Mouse (Mus musculus): ENCODE results near the gene Elf1. TPM values are rescaled to one million over a fixed set of nuclear protein-coding genes. Genes with fewer than 3 reads are reported as not detected.

The Elf1 gene
- polyA plus RNA-seq, 1 experiment from 2014 or later = 3.7 TPM

DNA sequence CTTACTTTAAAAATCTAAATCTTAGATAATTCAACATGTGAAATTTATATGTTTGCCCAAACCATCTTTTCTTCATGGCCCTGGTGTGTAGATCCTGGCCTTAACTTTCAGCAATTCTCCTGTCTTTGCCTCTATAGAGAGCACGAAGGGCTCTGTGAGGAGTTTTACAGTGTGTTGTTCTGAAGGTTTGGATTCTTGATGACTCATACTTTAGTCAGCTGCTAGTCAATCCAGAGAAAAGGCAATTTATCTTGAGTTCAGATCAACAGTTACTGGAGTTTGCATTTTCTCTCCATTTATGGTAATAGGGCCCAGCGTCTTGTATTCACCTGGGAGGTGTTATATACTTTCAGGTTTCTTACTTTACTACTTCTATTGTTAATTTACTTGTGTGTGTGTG is 70.9 kb downstream of the Elf1 start:
- Histone ChIP-seq H3K4me1 (ENCODE audit: control insufficient read depth, insufficient read depth, low read length) (no peaks in the 10 kb centered on the region), H3K36me3 (ENCODE audit: control insufficient read depth, insufficient read depth, low read length) (no peaks in the 10 kb centered on the region), H3K27me3 (ENCODE audit: control insufficient read depth, insufficient read depth, low read length) (no peaks in the 10 kb centered on the region), H3K4me2 (ENCODE audit: low read length) (no peak overlapping the region), H3K9ac (replicated peaks; ENCODE audit: low read length) (no peak overlapping the region), H3K27ac (replicated peaks; ENCODE audit: low read depth, low read length) (no peak overlapping the region), H3K4me3 (replicated peaks; ENCODE audit: low read depth, low read length) (no peak overlapping the region), H3K9me3 (ENCODE audit: control insufficient read depth, low read length) (no peaks in the 10 kb centered on the region)
- ATAC-seq (ENCODE audit: low FRiP score, low TSS enrichment) (no peak), DNase-seq (no peak)
- 97% methylated on average over 2 of the region's 2 CpGs for WGBS

DNA sequence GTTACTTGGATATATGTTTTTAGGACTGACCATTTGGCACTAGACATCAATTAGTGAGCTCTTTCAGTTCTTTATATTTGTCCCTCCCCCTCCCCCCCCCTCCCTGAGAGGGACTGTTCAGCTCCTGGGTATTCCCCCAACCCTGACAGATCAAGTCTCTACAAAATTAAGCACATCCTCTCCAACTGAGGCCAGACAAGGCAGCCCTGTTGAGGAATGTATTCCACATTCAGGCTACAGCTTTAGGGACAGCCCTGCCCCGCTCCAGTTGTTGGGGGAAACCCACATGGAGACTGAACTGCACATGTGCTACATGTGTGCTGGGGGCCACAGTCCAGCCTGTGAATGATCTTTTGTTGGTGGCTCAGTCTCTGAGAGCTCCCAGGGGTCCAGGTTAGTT is 71.9 kb downstream of the Elf1 start:
- no peak overlapping the region for H3K27ac ChIP-seq (replicated peaks; ENCODE audit: low read depth, low read length)
- no peak for ATAC-seq (ENCODE audit: low FRiP score, low TSS enrichment)

DNA sequence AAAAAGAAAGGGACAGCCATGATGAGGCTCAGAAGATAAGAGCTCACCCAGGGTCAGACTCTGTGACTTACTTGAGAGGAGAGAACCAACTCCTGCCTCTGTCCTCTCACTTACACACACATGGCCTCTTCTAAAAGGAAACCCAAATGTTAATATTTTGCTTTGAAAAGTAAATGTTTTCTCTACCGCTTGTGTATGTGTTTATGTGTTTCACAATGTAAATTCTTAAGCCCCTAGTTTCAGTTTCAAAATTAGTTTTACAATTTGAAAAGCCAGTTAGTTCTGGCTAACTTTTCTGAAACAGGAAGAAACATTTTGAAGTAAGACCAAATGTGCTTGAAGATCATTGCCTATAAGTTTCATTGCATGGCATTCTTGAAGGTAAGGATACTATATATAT is 76.8 kb downstream of the Elf1 start:
- H3K27me3 ChIP-seq (ENCODE audit: control insufficient read depth, insufficient read depth, low read length) = no peaks in the 10 kb centered on the region
- WGBS = 94% methylated on average over 1 of the region's 1 CpGs
- no peaks in the 10 kb centered on the region for H3K9me3 ChIP-seq (ENCODE audit: control insufficient read depth, low read length)
- no peak overlapping the region for H3K4me3 ChIP-seq (replicated peaks; ENCODE audit: low read depth, low read length)
- no peaks in the 10 kb centered on the region for H3K36me3 ChIP-seq (ENCODE audit: control insufficient read depth, insufficient read depth, low read length)
- no peak overlapping the region for H3K9ac ChIP-seq (replicated peaks; ENCODE audit: low read length)
- ATAC-seq (ENCODE audit: low FRiP score, low TSS enrichment) (no peak), DNase-seq (no peak)
- H3K4me2 ChIP-seq (ENCODE audit: low read length) = no peak overlapping the region
- no peak overlapping the region for H3K27ac ChIP-seq (replicated peaks; ENCODE audit: low read depth, low read length)
- no peaks in the 10 kb centered on the region for H3K4me1 ChIP-seq (ENCODE audit: control insufficient read depth, insufficient read depth, low read length)

More for the DNA sequence above, 71.9 kb downstream of the Elf1 start:
- H3K9me3 ChIP-seq (ENCODE audit: control insufficient read depth, low read length) = no peaks in the 10 kb centered on the region
- 86% methylated on average over 1 of the region's 1 CpGs for WGBS
- H3K4me2 ChIP-seq (ENCODE audit: low read length) = no peak overlapping the region
- no peaks in the 10 kb centered on the region for H3K4me1 ChIP-seq (ENCODE audit: control insufficient read depth, insufficient read depth, low read length)
- H3K27me3 ChIP-seq (ENCODE audit: control insufficient read depth, insufficient read depth, low read length) = no peaks in the 10 kb centered on the region
- no peak overlapping the region for H3K9ac ChIP-seq (replicated peaks; ENCODE audit: low read length)
- no peak overlapping the region for H3K4me3 ChIP-seq (replicated peaks; ENCODE audit: low read depth, low read length)
- no peak for DNase-seq
- no peaks in the 10 kb centered on the region for H3K36me3 ChIP-seq (ENCODE audit: control insufficient read depth, insufficient read depth, low read length)

DNA sequence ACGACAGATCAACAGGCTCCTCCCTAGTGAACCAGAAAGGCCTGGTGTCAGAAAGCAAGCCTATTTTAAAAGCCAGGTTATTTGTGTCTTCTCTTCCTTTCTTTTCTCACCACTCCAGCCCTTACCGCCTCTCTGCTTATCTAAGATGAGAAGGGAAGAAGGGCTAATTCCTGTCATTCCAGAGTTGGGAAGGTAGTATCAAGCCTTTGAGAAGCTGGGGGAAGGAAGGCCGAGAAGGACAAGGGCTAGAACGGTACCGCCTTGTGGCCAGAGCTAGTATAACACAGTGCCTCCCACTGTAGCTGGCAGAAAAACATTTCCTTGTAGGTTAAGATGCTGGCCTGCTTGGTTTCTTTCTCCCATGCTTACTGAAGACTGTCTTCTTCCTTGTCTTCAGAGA is 81.8 kb downstream of the Elf1 start:
- Histone ChIP-seq H3K9me3 (ENCODE audit: control insufficient read depth, low read length) (no peaks in the 10 kb centered on the region), H3K4me2 (ENCODE audit: low read length) (no peak overlapping the region), H3K36me3 (ENCODE audit: control insufficient read depth, insufficient read depth, low read length) (no peaks in the 10 kb centered on the region), H3K4me3 (replicated peaks; ENCODE audit: low read depth, low read length) (no peak overlapping the region), H3K27ac (replicated peaks; ENCODE audit: low read depth, low read length) (no peak overlapping the region), H3K27me3 (ENCODE audit: control insufficient read depth, insufficient read depth, low read length) (no peaks in the 10 kb centered on the region), H3K4me1 (ENCODE audit: control insufficient read depth, insufficient read depth, low read length) (no peaks in the 10 kb centered on the region), H3K9ac (replicated peaks; ENCODE audit: low read length) (no peak overlapping the region)
- 28% methylated on average over 5 of the region's 5 CpGs for WGBS
- DNase-seq = peak; percentile 51
- no peak for ATAC-seq (ENCODE audit: low FRiP score, low TSS enrichment)

DNA sequence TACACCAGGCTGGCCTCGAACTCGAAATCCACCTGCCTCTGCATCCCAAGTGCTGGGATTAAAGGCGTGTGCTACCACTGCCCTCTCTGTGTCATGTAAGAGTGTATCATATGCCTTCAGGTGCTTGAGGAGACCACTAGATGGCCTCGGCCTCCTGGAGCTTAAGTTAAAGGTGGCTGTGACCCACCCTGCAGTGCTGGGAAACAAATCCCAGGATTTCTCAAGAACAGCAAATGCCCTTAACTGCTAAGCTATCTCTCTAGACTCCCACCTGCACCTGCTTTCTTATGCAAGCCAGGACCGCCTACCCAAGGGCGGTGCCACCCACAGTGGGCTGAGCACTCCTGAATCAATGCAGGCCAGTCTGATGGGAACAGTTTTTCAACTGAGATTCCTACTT is 83.8 kb downstream of the Elf1 start:
- no peak for DNase-seq

DNA sequence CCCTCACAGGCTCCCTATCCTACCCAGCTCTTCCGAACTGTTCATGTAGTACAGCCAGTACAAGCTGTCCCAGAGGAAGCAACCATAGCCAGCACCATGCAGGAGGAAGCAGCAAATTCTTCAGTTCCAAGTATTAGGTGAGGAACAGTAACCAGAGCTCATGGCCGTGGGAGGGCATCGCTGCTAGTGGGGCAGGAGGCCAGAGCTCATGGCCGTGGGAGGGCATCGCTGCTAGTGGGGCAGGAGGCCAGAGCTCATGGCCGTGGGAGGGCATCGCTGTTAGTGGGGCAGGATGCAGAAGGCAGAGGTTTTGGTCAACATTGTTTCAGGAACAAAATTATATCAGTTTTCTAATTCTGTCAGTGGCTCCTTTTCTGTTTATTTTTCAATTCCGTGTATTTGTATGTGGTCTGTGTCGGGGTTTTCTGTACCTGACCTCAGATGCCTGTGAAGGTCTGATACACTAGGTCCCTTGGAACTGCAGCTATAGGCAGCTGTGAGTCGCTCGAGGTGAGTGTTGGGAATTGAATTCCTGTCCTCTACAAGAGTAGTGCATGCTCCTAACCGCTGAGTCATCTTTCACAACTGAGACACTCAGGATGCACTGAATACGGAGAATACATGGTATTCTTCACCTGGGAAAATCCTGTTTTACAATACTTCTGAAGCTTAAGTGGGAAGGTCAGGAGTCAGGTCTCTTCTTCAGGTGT is 92.6 kb downstream of the Elf1 start:
- no peak overlapping the region for H3K27ac ChIP-seq (replicated peaks; ENCODE audit: low read depth, low read length)

More for the DNA sequence above, 83.8 kb downstream of the Elf1 start:
- H3K36me3 ChIP-seq (ENCODE audit: control insufficient read depth, insufficient read depth, low read length) = no peaks in the 10 kb centered on the region
- H3K27me3 ChIP-seq (ENCODE audit: control insufficient read depth, insufficient read depth, low read length) = no peaks in the 10 kb centered on the region
- no peaks in the 10 kb centered on the region for H3K4me1 ChIP-seq (ENCODE audit: control insufficient read depth, insufficient read depth, low read length)
- H3K4me3 ChIP-seq (replicated peaks; ENCODE audit: low read depth, low read length) = no peak overlapping the region
- H3K9me3 ChIP-seq (ENCODE audit: control insufficient read depth, low read length) = no peaks in the 10 kb centered on the region
- ATAC-seq (ENCODE audit: low FRiP score, low TSS enrichment) = no peak
- H3K9ac ChIP-seq (replicated peaks; ENCODE audit: low read length) = no peak overlapping the region
- 68% methylated on average over 6 of the region's 6 CpGs for WGBS
- no peak overlapping the region for H3K4me2 ChIP-seq (ENCODE audit: low read length)
- H3K27ac ChIP-seq (replicated peaks; ENCODE audit: low read depth, low read length) = no peak overlapping the region

DNA sequence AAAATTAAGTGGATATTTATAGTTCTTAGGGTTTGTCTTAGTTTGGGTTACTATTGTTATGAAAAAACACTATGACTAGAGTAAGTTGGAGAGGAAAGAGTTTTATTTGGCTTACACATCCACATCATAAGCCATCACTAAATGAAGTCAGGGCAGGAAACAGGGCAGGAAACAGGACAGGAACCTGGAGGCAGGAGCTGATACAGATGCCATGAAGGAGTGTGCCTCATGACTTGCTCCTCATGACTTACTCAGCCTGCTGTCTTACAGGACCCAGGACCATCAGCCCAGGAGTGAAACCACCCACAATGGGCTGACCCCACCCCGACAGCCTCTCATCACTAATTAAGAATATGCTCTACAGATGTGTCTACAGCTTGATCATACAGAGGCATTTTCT is 93.4 kb downstream of the Elf1 start:
- Histone ChIP-seq H3K36me3 (ENCODE audit: control insufficient read depth, insufficient read depth, low read length) (0 out of 2 replicates have a peak, but pooled peaks cover 3% of the 10 kb centered on the region), H3K27me3 (ENCODE audit: control insufficient read depth, insufficient read depth, low read length) (no peaks in the 10 kb centered on the region), H3K4me2 (ENCODE audit: low read length) (no peak overlapping the region), H3K4me3 (replicated peaks; ENCODE audit: low read depth, low read length) (no peak overlapping the region), H3K9ac (replicated peaks; ENCODE audit: low read length) (no peak overlapping the region), H3K9me3 (ENCODE audit: control insufficient read depth, low read length) (no peaks in the 10 kb centered on the region), H3K4me1 (ENCODE audit: control insufficient read depth, insufficient read depth, low read length) (no peaks in the 10 kb centered on the region), H3K27ac (replicated peaks; ENCODE audit: low read depth, low read length) (no peak overlapping the region)
- 90% methylated on average over 1 of the region's 1 CpGs for WGBS
- ATAC-seq (ENCODE audit: low FRiP score, low TSS enrichment) (no peak), DNase-seq (no peak)

More for the DNA sequence above, 92.6 kb downstream of the Elf1 start:
- H3K9ac ChIP-seq (replicated peaks; ENCODE audit: low read length) = no peak overlapping the region
- H3K4me2 ChIP-seq (ENCODE audit: low read length) = no peak overlapping the region
- WGBS = 91% methylated on average over 13 of the region's 13 CpGs
- H3K27me3 ChIP-seq (ENCODE audit: control insufficient read depth, insufficient read depth, low read length) = no peaks in the 10 kb centered on the region
- DNase-seq (no peak), ATAC-seq (ENCODE audit: low FRiP score, low TSS enrichment) (no peak)
- H3K4me1 ChIP-seq (ENCODE audit: control insufficient read depth, insufficient read depth, low read length) = no peaks in the 10 kb centered on the region
- no peaks in the 10 kb centered on the region for H3K9me3 ChIP-seq (ENCODE audit: control insufficient read depth, low read length)
- 0 out of 2 replicates have a peak, but pooled peaks cover 3% of the 10 kb centered on the region for H3K36me3 ChIP-seq (ENCODE audit: control insufficient read depth, insufficient read depth, low read length)
- H3K4me3 ChIP-seq (replicated peaks; ENCODE audit: low read depth, low read length) = no peak overlapping the region

DNA sequence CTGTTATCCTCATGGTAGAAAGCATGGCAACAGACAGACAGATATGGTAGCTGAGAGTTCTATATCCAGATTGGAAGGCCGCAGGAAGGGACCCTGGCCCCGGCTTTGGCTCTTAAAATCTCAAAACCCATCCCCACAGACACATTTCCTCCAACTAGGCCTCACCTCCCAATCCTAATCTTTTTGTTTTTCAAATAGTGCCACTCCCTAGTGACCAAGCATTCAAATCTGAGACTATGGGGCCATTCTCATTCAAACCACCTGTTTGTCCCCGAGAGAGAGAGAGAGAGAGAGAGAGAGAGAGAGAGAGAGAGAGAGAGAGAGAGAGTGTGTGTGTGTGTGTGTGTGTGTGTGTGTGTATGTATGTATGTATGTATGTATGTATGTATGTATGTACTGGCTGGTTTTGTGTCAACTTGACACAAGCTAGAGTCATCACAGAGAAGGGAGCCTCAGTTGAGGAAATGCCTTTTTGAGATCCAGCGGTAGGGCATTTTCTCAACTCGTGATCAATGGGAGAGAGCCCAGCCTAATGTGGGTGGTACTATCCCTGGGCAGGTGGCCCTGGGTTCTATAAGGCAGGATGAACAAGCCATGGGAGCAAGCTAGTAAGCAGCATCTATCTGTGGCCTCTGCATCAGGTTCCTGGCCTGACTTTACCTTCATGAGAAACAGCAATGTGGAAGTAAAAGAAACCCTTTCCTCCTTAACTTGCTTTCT is 102.7 kb downstream of the Elf1 start:
- no peak overlapping the region for H3K4me3 ChIP-seq (replicated peaks; ENCODE audit: low read depth, low read length)
- 81% methylated on average over 5 of the region's 5 CpGs for WGBS
- ATAC-seq (ENCODE audit: low FRiP score, low TSS enrichment) = no peak

More for the DNA sequence above, 102.7 kb downstream of the Elf1 start:
- H3K36me3 ChIP-seq (ENCODE audit: control insufficient read depth, insufficient read depth, low read length) = no peaks in the 10 kb centered on the region
- no peaks in the 10 kb centered on the region for H3K9me3 ChIP-seq (ENCODE audit: control insufficient read depth, low read length)
- H3K4me2 ChIP-seq (ENCODE audit: low read length) = no peak overlapping the region
- H3K9ac ChIP-seq (replicated peaks; ENCODE audit: low read length) = no peak overlapping the region
- no peak overlapping the region for H3K27ac ChIP-seq (replicated peaks; ENCODE audit: low read depth, low read length)
- no peaks in the 10 kb centered on the region for H3K27me3 ChIP-seq (ENCODE audit: control insufficient read depth, insufficient read depth, low read length)
- H3K4me1 ChIP-seq (ENCODE audit: control insufficient read depth, insufficient read depth, low read length) = peaks cover 10% of the 10 kb centered on the region
- DNase-seq = no peak

Measured in midbrain, embryonic 14.5 days (tissue).